Mouse (Mus musculus): ENCODE measurements at regions not wholly inside any gene's neighbourhood (a gene's known extent, or its start where the extent isn't known, plus 50 kb on each side); places are given as distances from the start of the nearest gene placed in this dataset.
A peak's percentile ranks its signal among the peaks of the same experiment; 100 is the strongest.

DNA sequence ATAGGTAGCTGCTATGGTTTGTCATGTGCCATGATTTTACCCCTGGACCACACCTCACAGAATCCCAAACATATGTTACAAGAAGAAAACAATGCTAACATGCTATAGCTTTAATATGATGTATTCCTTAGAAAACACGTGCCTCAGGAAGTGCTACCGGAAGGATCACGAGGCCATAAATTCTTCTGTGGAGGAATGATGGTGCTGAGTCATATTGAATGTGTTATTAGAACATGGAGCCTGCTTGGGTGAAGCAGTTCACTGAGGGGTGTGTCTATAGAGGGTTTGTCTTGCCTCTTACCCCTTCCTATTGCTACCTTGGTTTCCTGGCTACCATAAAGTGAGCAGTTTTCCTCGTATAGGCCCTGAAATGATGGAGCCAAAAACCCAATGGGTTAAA is 104.1 kb upstream of the Tsc22d2 start:
- no peak for DNase-seq (ENCODE audit: low read depth, low spot score)

DNA sequence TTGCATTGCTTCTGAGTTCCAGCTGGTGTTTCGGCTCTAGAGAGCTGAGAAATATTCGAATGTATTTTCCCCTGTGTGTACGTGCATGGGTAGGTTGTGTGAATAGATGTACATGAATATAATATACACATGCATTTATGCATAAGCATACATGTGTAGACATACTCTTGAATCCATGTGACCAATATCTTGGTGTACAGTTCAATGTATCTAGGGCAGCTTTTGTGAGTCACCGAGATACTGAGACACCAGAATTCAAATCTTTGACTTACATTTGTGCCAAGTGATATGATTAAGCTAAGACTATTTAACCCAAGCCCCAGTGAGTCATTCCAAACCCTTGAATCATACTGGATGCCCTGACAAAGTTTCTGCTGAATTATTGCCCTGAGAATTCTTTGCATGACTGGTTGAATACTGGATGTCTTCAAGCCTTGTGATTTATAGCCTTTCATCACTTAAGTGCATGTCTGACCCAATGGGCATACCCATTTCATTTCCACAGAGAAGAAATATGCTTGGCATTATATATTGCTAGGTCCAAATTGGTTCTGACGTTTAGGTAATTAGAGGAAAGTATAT is 103.3 kb upstream of the Tsc22d2 start:
- DNase-seq (ENCODE audit: low read depth, low spot score), result no peak

GRCm38 (mm10) chr3:58312623-58313022 is 101.9 kb upstream of the Tsc22d2 start:
- DNase-seq (ENCODE audit: low read depth, low spot score), result no peak

- DNase-seq (ENCODE audit: low read depth, low spot score), result no peak
Measured at GRCm38 (mm10) chr3:58315236-58315635, 99.3 kb upstream of the Tsc22d2 start.

DNA sequence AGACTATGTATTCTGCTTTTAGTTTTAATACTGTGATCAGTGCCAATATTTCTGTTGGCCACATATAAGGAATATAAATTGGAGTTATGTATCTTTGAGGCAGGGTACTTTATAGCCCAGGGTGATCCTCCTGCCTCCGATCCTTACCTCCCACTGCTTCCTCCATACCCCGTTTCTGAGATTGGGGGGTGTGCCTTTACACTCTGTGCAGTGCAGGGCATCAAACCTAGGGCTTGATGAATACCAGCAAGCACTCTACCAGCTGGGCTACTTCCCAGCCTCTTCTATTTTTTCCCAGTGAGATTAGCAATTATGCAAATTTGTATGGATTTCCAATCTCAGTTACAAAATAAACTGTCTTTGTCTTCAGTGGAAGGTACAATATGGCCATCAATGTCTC is 97.3 kb upstream of the Tsc22d2 start:
- no peak for DNase-seq (ENCODE audit: low read depth, low spot score)

DNA sequence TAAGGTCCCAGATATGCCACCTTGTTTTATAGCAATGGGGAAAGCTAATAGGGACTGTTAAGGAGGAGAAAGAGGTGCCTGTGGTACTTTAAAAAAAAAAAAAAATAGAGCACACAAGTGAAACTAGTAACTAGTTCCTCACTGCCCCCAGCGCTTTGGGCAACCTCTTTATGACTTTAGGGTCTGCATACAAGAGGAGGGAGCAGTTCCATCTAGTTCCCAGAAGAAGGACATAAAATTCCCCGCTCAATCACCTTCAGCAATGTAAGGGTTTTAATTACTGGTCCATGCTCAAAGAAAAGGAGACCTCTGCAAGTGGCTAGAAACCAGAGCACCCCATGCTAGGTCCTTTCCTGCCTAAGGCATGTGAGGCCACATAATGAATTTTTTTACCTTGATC is 95.8 kb upstream of the Tsc22d2 start:
- DNase-seq (ENCODE audit: low read depth, low spot score), result no peak

- no peak for DNase-seq (ENCODE audit: low read depth, low spot score)
Measured at GRCm38 (mm10) chr3:58319463-58319862, 95.1 kb upstream of the Tsc22d2 start.

- no peak for DNase-seq (ENCODE audit: low read depth, low spot score)
Measured at GRCm38 (mm10) chr3:58320812-58321211, 93.7 kb upstream of the Tsc22d2 start.

DNA sequence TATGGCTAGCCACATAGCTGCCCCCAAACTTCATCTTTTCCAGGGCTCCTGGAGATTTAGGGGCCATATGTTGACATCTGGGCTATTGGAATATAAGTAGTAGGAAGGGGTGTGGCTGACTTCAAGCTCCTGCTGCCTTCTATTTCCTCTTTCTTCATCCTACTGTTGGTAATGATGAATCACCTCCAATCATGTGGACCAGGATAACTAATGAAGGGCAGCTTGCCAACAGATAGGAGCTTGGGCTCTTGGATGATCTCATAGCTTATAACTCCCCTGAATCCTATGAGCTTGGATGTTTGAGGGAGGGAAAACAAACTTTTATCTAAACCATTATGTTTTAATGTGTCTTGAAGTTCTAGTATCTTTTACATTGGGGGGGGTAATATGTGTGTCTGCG is 92.2 kb upstream of the Tsc22d2 start:
- no peak for DNase-seq (ENCODE audit: low read depth, low spot score)

- no peak for DNase-seq (ENCODE audit: low read depth, low spot score)
Measured at GRCm38 (mm10) chr3:58327721-58328120, 86.8 kb upstream of the Tsc22d2 start.

GRCm38 (mm10) chr3:58330186-58330585 is 84.3 kb upstream of the Tsc22d2 start:
- DNase-seq (ENCODE audit: low read depth, low spot score), result peak; percentile 36

DNA sequence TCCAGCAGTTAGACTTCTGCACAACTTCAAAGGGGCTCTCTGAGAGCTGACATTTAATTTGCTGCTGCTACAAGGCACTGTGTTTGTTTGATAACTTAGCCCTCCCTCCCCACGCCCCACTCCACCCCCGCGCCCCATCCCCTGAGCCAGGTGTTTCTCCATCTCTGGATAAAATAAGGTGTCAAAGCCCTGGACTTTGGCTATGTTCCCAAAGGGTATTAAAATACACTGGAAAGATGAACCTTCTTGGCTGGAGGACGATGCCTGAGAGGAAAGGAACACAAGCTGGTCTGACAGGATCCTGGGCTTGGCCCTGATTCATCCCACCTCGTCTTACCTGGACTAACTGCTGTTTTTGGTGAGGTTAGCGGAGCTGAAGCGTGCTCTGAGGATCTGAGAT is 80.5 kb upstream of the Tsc22d2 start:
- DNase-seq (ENCODE audit: low read depth, low spot score), result no peak

DNA sequence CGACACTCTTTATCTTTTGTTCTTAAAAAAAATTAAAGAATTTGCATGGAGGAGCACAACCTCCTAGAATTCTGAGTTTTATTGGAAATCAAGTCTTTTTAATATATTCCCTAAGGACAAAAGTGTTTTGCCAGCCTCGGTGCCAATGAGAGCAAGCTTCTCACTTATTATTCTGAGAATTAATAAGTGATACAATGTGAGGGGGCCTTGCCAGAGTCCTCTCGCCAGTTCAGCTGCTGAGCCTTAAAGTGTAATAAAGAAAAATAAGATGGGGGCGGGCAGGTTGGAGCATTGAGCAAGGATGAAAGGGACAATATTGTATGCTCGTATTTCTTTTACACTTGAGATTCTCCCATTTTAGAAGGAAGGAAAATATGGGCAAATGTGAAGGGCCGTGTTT is 79.2 kb upstream of the Tsc22d2 start:
- DNase-seq (ENCODE audit: low read depth, low spot score), result no peak

DNA sequence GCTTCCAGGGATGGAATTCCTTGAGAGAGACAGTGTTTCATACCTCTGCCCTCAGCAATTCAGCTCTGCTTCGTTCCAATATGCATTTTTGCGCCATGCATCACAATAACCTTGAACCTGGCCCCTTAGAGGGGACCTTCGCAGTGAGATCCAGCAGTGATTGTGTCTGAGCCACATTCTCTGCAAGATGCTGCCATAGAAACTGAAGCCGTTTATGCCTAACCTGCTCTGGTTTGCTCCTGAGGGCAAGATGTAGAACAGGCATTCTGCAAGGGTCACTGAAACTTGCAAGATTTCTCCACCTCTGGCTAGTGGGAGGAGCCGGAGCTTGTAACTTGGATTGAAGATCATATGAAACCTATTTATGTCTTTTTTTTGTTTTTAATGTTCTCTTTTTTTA is 78.4 kb upstream of the Tsc22d2 start:
- no peak for DNase-seq (ENCODE audit: low read depth, low spot score)

DNA sequence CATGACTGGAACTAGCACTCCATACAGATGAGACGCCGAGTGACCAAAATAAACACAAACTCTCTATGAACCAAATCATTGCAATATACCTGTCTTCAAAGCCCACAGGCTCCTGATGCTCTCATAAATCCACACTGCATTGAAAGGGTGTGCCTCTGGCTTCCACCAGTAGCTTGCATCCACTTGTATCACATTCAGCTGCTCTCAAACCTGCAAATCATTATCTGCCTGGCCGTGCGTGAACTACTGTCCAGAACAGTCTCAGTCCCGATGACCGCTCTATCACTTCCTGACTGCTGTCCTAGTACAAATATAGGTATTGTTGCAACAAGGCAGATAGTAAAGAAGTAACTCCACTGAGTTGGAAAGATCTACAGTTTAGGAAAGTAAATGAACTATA is 77.9 kb upstream of the Tsc22d2 start:
- DNase-seq (ENCODE audit: low read depth, low spot score), result no peak

GRCm38 (mm10) chr3:58338976-58339375 is 75.5 kb upstream of the Tsc22d2 start:
- DNase-seq (ENCODE audit: low read depth, low spot score), result no peak

- DNase-seq (ENCODE audit: low read depth, low spot score), result no peak
Measured at GRCm38 (mm10) chr3:58342096-58342495, 72.4 kb upstream of the Tsc22d2 start.

- DNase-seq (ENCODE audit: low read depth, low spot score), result no peak
Measured at GRCm38 (mm10) chr3:58362563-58362962, 52.0 kb upstream of the Tsc22d2 start.

- no peak for DNase-seq (ENCODE audit: low read depth, low spot score)
Measured at GRCm38 (mm10) chr3:58364526-58364925, 50.0 kb upstream of the Tsc22d2 start.

Measured in brain, embryonic 18.5 days (tissue).